Mouse (Mus musculus) cortical plate, adult 2 months (tissue): Measurements from ENCODE around the gene Lig3. TPM values are rescaled to one million over a fixed set of nuclear protein-coding genes. Genes with fewer than 3 reads are reported as not detected.
"Not testable (repeated sequence)": the region's sequence is repeated elsewhere in the genome, so short reads cannot be mapped to it uniquely, and the experiment has no call there.

Source experiments
- H3K27ac ChIP-seq: fragments of 200-500 bp; 2 replicates; pipeline ENCODE4 v1.5.1; 2012; ENCODE audit warnings: low read length, control low read depth, inconsistent platforms; ENCODE audit not compliant: insufficient read depth
- H3K4me1 ChIP-seq: fragments of 200-500 bp; 2 replicates; pipeline ENCODE4 v1.6.1; 2011; ENCODE audit warnings: low read length; ENCODE audit not compliant: control insufficient read depth, insufficient read depth
- H3K4me3 ChIP-seq: fragments of 200-500 bp; 2 replicates; pipeline ENCODE4 v1.5.1; 2011; ENCODE audit warnings: mild to moderate bottlenecking, low read length, control low read depth; ENCODE audit not compliant: insufficient read depth
- CTCF ChIP-seq: fragments of 200-500 bp; IDR thresholded peaks from 2 replicates; pipeline ENCODE4 v1.5.1; 2011; ENCODE audit warnings: mild to moderate bottlenecking, control low read depth, low read length; ENCODE audit not compliant: insufficient read depth; ENCODE audit errors: extremely low read depth
- POLR2A ChIP-seq: fragments of 200-500 bp; IDR thresholded peaks from 2 replicates; pipeline ENCODE4 v1.6.1; 2011; ENCODE audit warnings: mild to moderate bottlenecking, low read length, control low read depth; ENCODE audit not compliant: insufficient read depth; ENCODE audit errors: extremely low read depth
- polyA plus RNA-seq: library from polyadenylated mRNA; depleted of rRNA; stranded (reverse); fragments of >200 nt; gene quantifications from 2 replicates; pipeline ENCODE4 v1.2.3, GENCODE M21; 2012

Lig3 gene
- polyA plus RNA-seq, 1 experiment = 25.2 TPM

DNA sequence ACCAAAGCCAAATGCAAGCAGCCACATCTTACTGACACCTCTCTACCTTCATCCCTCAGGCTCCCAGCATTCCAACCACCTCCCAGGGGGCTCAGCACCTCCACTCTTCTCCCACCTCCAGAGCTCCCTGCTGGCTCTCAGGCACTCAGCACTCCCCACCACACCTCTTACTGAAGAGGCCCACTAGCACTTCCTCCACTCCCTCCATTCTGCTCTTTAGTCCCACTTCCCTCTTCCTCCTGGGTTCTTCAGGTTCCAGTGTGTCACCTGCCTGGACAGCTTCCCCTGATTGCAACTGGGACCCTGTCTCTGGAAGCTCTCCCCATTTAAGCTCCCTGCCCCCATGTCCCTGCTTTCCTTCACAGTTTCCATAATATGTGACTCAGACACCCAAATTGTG, 45.9 kb downstream of the Lig3 start:
- TF ChIP-seq POLR2A (no peak), CTCF (no peak)
- H3K4me1 ChIP-seq = no peaks in the 10 kb centered on the region; the same call in 1 of the 2 replicates
- H3K27ac ChIP-seq = no peak overlapping the region
- no peak overlapping the region for H3K4me3 ChIP-seq

DNA sequence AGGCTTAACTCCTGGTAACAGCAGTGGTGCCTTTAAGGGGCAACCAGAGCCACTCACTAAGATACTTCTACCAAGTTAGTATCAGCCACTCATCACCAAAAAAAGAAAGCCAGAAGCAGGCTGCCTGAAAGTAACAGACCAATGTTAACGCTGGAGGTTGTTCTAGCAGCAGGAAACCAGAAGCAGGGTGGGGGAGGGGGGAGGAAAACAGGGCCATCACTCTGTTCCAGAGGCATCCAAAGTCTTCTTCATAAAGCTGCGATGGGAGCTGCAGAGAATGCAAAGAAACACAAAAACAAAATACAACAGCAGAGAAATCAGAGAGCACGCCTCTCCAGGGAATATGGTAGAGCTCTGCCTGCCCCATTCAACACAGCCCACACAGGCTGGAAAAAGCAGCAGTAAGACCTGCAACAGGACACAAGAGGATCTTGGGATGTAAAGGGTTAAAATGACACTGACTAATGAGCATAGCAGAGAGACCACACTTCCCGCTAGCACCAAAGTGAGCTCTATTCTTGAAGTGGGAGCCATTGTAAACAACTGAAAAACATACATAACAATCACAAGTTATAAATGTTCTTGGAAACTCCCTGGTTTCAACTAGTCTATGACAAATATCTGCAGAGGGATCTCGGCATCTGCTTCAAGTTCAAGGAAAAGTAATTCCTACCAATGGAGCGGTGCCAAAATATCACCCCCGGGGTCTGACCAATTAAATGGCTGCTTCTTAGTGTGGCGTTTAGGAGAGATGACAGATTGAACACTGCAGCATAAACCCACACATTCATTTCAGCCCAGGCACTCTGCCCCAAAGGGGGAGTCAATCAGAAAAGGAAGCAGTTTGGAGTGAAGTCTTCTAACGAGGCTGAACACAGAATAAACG, 50.3 kb downstream of the Lig3 start:
- no peak overlapping the region for H3K4me3 ChIP-seq
- H3K27ac ChIP-seq = 0 out of 2 replicates have a peak overlapping the region, but pooled peaks have one; percentile 13
- H3K4me1 ChIP-seq = no peaks in the 10 kb centered on the region; the same call in 1 of the 2 replicates
- TF ChIP-seq POLR2A (no peak), CTCF (no peak)

DNA sequence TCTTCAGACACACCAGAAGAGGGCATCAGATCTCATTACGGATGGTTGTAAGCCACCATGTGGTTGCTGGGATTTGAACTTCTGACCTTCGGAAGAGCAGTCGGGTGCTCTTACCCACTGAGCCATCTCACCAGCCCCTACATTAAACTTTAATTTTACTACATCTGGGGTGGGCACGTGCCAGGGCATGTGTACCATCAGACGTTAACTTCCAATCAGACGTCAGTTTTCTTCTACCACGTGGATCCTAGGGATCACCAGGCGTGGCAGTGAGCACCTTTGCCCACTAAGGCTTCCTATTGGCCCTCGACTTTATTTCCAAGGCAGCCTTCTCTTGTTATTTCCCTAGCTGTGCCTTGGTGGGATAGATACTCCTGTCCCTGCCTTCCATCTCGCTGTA, 51.5 kb downstream of the Lig3 start:
- not testable (repeated sequence) for H3K4me3 ChIP-seq, H3K27ac ChIP-seq, H3K4me1 ChIP-seq

DNA sequence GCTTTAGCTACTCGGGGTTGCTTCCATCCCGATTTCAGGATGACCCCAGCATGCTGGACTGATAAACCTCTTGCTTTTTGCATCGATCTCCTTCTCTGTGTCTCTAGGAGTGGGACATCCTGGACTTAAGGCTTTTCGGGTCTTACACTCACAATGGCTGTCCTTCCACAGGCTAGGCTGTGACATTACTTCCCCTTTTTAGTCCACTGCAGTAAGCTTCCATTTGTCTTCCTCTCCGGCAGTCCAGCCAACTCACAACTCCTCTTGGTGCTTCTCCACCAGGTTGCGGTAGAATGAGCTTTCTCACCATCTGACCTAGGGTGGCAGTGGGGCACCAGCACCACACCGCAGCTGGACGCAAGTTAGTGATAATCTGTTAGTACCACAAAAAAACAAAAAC, 53.0 kb downstream of the Lig3 start:
- H3K27ac ChIP-seq = no peak overlapping the region
- H3K4me1 ChIP-seq = no peaks in the 10 kb centered on the region; the same call in 1 of the 2 replicates
- H3K4me3 ChIP-seq = no peak overlapping the region
- TF ChIP-seq POLR2A (no peak), CTCF (no peak)

DNA sequence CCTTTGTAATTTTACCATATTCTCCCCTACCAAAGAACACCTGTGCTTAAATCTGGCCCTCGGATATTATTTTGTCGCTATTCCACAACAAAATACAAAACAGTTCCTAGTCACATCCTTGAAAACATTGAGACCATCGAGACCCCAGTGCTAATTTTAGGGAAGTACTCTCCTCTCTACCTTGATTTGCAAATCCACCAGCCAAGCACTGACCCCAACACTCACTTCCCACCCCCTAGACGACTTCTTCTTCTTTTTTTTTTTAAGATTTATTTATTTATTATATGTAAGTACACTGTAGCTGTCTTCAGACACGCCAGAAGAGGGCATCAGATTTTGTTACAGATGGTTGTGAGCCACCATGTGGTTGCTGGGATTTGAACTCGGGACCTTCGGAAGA, 53.5 kb downstream of the Lig3 start:
- H3K4me1 ChIP-seq, H3K4me3 ChIP-seq, H3K27ac ChIP-seq: not testable (repeated sequence)

DNA sequence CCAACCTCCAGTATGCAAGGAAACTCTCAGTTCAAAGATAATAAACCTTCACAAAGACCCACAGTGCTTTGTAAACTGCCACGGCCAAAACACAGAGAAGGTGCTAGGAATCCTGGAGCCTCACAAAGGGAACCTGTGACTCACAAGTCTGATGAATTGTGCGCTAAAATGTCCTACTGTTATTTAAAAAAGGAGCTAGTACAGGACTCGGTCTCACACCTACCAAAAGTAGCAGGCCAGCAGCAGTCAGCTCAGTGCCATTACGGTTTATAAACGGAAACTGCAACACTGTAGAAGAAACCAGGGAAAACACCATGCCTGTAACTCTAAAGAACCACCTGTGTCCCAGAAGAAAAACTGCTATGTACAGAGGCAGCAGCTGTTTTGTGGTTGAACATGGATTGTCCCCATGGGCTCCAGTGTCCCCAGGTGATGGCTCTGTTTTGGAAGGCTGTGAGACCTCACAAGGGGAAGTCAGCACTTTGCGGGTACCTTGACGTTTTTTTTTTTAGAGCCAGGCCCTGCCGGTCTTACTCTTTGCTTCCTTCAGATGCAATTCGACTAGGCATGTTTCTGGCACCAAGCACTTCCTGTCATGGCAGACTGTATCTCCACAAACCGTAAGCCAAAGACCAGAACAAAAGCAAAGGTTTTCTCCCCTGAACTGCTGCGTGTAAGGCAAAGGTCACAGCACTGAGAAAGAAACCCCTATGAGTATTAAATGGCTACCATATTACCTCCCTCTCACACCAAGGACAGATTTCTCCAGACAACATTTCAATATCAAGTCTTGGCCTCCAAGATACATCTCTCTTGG, 54.9 kb downstream of the Lig3 start:
- no peak for TF ChIP-seq POLR2A
- TF ChIP-seq CTCF = no peak
- Histone ChIP-seq H3K27ac (no peak overlapping the region), H3K4me1 (no peaks in the 10 kb centered on the region; the same call in 1 of the 2 replicates), H3K4me3 (no peak overlapping the region)

DNA sequence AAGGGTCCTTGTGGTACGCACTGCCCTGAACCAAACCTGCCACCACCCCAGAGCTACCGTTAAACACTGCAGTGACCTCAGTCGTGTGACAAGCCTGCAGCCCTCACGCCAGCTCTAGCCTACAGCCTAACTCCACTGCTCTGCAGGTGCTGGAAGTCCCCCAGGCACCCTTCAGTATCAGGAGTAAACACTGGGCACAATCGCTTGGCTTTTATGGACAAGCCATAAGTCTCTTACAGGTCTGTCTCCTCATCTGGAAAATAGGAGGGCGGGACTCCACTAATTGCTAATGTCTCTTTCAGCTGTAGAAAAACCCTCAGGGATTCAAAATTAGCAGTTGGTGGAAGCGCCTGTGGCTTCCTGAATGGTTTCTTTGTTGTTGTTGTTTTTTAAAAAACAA, 56.3 kb downstream of the Lig3 start:
- no peak for TF ChIP-seq POLR2A
- no peak for TF ChIP-seq CTCF
- Histone ChIP-seq H3K4me3 (no peak overlapping the region), H3K27ac (no peak overlapping the region), H3K4me1 (no peaks in the 10 kb centered on the region; the same call in 1 of the 2 replicates)

DNA sequence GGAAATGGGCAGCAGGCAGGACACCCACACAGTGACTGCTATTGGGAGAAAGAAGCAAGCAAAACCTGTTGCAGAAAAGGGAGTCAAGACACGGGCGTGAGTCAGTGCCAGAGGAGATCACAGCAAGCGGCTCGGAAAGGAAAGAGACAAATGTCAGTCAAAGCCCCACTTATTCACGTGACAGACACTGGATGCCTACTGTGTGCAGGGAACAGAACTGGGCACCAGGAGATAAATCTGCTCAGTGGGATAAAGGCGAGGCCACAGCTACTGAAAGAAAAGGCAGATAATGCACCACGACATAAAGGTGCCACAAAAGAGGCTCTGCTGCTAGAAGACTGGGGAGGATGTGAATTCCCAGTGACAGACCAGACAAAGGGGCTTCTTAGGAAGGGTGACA, 56.9 kb downstream of the Lig3 start:
- H3K27ac ChIP-seq = no peak overlapping the region

DNA sequence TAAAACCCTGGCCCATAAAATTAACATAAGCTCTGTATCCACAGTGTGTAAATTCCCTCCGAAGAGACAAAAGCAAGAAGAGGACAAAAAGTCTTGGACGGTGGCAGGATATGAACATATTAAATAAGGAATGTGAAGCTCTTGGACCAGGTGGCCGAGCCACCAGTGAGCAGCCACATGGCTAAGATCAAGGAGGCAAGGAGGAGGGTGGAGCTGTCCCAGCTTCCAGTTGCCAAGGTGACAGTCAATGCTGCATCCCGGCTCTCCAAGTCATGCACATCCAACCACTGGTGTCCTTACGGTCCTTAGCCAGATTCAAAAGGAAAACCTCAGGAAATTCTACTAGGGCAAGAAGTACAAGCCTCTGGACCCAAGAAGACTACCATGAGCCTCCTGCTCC, 57.6 kb downstream of the Lig3 start:
- H3K27ac ChIP-seq = no peak overlapping the region
- H3K4me3 ChIP-seq = no peak overlapping the region

More for the DNA sequence above, 56.9 kb downstream of the Lig3 start:
- Histone ChIP-seq H3K4me3 (no peak overlapping the region), H3K4me1 (no peaks in the 10 kb centered on the region; the same call in 1 of the 2 replicates)
- TF ChIP-seq CTCF = no peak
- TF ChIP-seq POLR2A = no peak

DNA sequence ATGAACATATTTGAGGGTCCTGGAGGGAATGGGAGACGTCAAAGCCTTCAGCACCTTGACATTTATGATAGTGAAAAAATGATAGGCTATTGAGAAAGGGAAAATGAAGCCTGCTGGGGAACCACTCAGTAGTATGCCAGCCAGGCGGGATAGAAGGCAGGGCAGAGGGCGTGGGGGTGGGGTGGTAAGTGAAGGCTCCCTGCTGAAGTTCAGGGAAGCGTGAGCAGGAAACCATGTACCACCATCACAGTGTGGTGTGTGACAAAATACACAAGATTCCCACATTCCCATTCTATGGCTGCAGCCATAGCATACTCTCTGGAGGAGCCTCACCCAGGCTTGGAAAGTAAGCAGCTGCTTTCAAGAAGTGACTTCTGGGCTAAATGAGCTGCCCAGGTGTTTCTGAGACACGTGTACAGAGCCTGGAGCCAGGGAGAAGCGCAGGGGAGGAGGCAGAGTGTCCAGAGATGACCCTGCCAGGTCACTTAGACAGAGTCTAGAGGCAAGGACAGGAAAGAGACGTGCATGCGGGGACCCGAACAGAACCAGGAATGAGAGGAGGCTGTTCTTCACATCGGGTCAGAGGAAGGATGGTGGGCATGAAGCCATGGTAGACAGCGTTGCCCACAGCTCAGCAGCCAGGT, 64.0 kb downstream of the Lig3 start:
- TF ChIP-seq POLR2A (no peak), CTCF (no peak)
- peak overlapping the region; percentile 7; the same call in 1 of the 2 replicates for H3K4me3 ChIP-seq
- peak overlapping the region; percentile 51 for H3K27ac ChIP-seq
- H3K4me1 ChIP-seq = no peaks in the 10 kb centered on the region

More for the DNA sequence above, 57.6 kb downstream of the Lig3 start:
- H3K4me1 ChIP-seq = no peaks in the 10 kb centered on the region; the same call in 1 of the 2 replicates
- TF ChIP-seq POLR2A (no peak), CTCF (no peak)
